ENCODE assay signal across 16 mouse cellular contexts in genomic region chr16:90687011-90687410, GRCm38 (mm10). TPM values are rescaled to one million over a fixed set of nuclear protein-coding genes. Genes with fewer than 3 reads are reported as not detected.
DNase-seq lines count a peak whose midpoint lies in the region; ATAC-seq and TF ChIP-seq lines count a peak whose summit lies in the region.
"Had no signal": no experiment of that assay in that cellular context is flagged by ENCODE, and none has a peak within 500 bp of the region (broad histone marks: within the 10 kb centered on the region; RNA-seq: fewer than 3 reads in every experiment).

No protein-coding gene starts in this region.

- H3K4me1 ChIP-seq in forebrain, embryonic 10.5 days = peaks cover 10% of the 10 kb centered on the region
- no peaks in the 10 kb centered on the region for H3K4me1 ChIP-seq in forebrain, embryonic 11.5 days (replicated peaks; ENCODE audit: control insufficient read depth, insufficient read depth, low read length)
- no peaks in the 10 kb centered on the region for H3K4me1 ChIP-seq in kidney, postnatal 0 days (replicated peaks; ENCODE audit: insufficient read depth, low read length)
- H3K4me1 ChIP-seq in brown adipose tissue, adult 24 weeks (ENCODE audit: control insufficient read depth, insufficient read depth, insufficient read length, low read length) = peaks cover 3% of the 10 kb centered on the region; the same call in 1 of the 2 replicates
- peaks cover 9% of the 10 kb centered on the region; the same call in 1 of the 2 replicates for H3K4me1 ChIP-seq in lung, postnatal 0 days (ENCODE audit: insufficient read depth, low read depth, low read length)
- no peaks in the 10 kb centered on the region for H3K4me1 ChIP-seq in midbrain, embryonic 14.5 days (ENCODE audit: control insufficient read depth, insufficient read depth, low read length)
- H3K4me1 ChIP-seq: neural tube, embryonic 12.5 days had no signal

- no peaks in the 10 kb centered on the region for H3K27me3 ChIP-seq in forebrain, embryonic 10.5 days (ENCODE audit: poor library complexity, severe bottlenecking)
- H3K27me3 ChIP-seq in forebrain, embryonic 11.5 days (ENCODE audit: control insufficient read depth, insufficient read depth, low read length) = no peaks in the 10 kb centered on the region
- no peaks in the 10 kb centered on the region for H3K27me3 ChIP-seq in kidney, postnatal 0 days (ENCODE audit: insufficient read depth, low read length)
- no peaks in the 10 kb centered on the region for H3K27me3 ChIP-seq in lung, postnatal 0 days (replicated peaks; ENCODE audit: insufficient read depth, low read length)
- no peaks in the 10 kb centered on the region for H3K27me3 ChIP-seq in midbrain, embryonic 14.5 days (ENCODE audit: control insufficient read depth, insufficient read depth, low read length)
- H3K27me3 ChIP-seq: neural tube, embryonic 12.5 days had no signal

- H3K4me2 ChIP-seq in forebrain, embryonic 11.5 days (ENCODE audit: low read depth, low read length, severe bottlenecking) = no peak overlapping the region
- H3K4me2 ChIP-seq in kidney, postnatal 0 days (ENCODE audit: low read length) = no peak overlapping the region
- H3K4me2 ChIP-seq in lung, postnatal 0 days (replicated peaks; ENCODE audit: low read depth, low read length) = no peak overlapping the region
- H3K4me2 ChIP-seq in midbrain, embryonic 14.5 days (ENCODE audit: low read length) = no peak overlapping the region
- H3K4me2 ChIP-seq: neural tube, embryonic 12.5 days had no signal

- WGBS in forebrain, embryonic 10.5 days = 64% methylated on average over 5 of the region's 5 CpGs
- 65% methylated on average over 5 of the region's 5 CpGs for WGBS in forebrain, embryonic 11.5 days
- WGBS in kidney, postnatal 0 days = 32% methylated on average over 5 of the region's 5 CpGs
- WGBS in lung, postnatal 0 days = 23% methylated on average over 5 of the region's 5 CpGs
- 70% methylated on average over 5 of the region's 5 CpGs for WGBS in midbrain, embryonic 14.5 days

- no peaks in the 10 kb centered on the region for H3K36me3 ChIP-seq in forebrain, embryonic 10.5 days (replicated peaks)
- no peaks in the 10 kb centered on the region for H3K36me3 ChIP-seq in forebrain, embryonic 11.5 days (ENCODE audit: control insufficient read depth, insufficient read depth, low read length)
- H3K36me3 ChIP-seq in kidney, postnatal 0 days (ENCODE audit: insufficient read depth, low read length) = no peaks in the 10 kb centered on the region
- H3K36me3 ChIP-seq in lung, postnatal 0 days (ENCODE audit: insufficient read depth, low read length) = no peaks in the 10 kb centered on the region
- H3K36me3 ChIP-seq in midbrain, embryonic 14.5 days (ENCODE audit: control insufficient read depth, insufficient read depth, low read length) = no peaks in the 10 kb centered on the region
- H3K36me3 ChIP-seq: neural tube, embryonic 12.5 days had no signal

- TF ChIP-seq EP300 in lung, postnatal 0 days (IDR thresholded peaks at IDR 0.05) = 0 out of 2 replicates have a peak, but pooled peaks have one; percentile 17

- 0 out of 2 replicates have a peak overlapping the region, but pooled peaks have one; percentile 48 for H3K27ac ChIP-seq in forebrain, embryonic 10.5 days
- H3K27ac ChIP-seq in forebrain, embryonic 11.5 days (ENCODE audit: low read depth, low read length) = no peak overlapping the region
- H3K27ac ChIP-seq in kidney, postnatal 0 days = no peak overlapping the region
- H3K27ac ChIP-seq in brown adipose tissue, adult 24 weeks (replicated peaks; ENCODE audit: low read depth, low read length) = peak overlapping the region; percentile 26; the same call in 1 of the 2 replicates
- H3K27ac ChIP-seq in lung, postnatal 0 days (ENCODE audit: low read length) = peak overlapping the region; percentile 62
- no peak overlapping the region for H3K27ac ChIP-seq in midbrain, embryonic 14.5 days (replicated peaks; ENCODE audit: low read depth, low read length)
- H3K27ac ChIP-seq: heart, adult 2 months; neural tube, embryonic 12.5 days had no signal

- DNase-seq in forebrain, embryonic 10.5 days (ENCODE audit: extremely low spot score, low spot score) = no peak
- DNase-seq in forebrain, embryonic 11.5 days (ENCODE audit: low spot score) = no peak
- DNase-seq in kidney, postnatal 0 days (ENCODE audit: low spot score) = peak; percentile 50
- no peak for DNase-seq in kidney, adult 18-20 months
- DNase-seq in lung, postnatal 0 days (ENCODE audit: low spot score) = peak; percentile 79
- DNase-seq in ovary, postnatal 14 days (ENCODE audit: low spot score) = no peak
- DNase-seq in midbrain, embryonic 14.5 days = no peak
- DNase-seq: cerebellum, postnatal 36 days; heart, adult 2 months; heart, postnatal 10 days; right cerebral cortex, postnatal 4 days; thymus, adult 18-20 months had no signal

- H3K9ac ChIP-seq in forebrain, embryonic 11.5 days (ENCODE audit: low read length) = no peak overlapping the region
- no peak overlapping the region for H3K9ac ChIP-seq in kidney, postnatal 0 days (ENCODE audit: low read depth, low read length)
- H3K9ac ChIP-seq in lung, postnatal 0 days (replicated peaks; ENCODE audit: low read depth) = no peak overlapping the region
- H3K9ac ChIP-seq in midbrain, embryonic 14.5 days (replicated peaks; ENCODE audit: low read length) = no peak overlapping the region
- H3K9ac ChIP-seq: neural tube, embryonic 12.5 days had no signal

- H3K9me3 ChIP-seq in forebrain, embryonic 10.5 days = no peaks in the 10 kb centered on the region
- H3K9me3 ChIP-seq in forebrain, embryonic 11.5 days (ENCODE audit: control insufficient read depth, low read length) = no peaks in the 10 kb centered on the region
- no peaks in the 10 kb centered on the region for H3K9me3 ChIP-seq in kidney, postnatal 0 days (replicated peaks; ENCODE audit: low read length)
- H3K9me3 ChIP-seq in lung, postnatal 0 days (ENCODE audit: low read length) = no peaks in the 10 kb centered on the region
- H3K9me3 ChIP-seq in midbrain, embryonic 14.5 days (ENCODE audit: control insufficient read depth, low read length) = no peaks in the 10 kb centered on the region
- H3K9me3 ChIP-seq: neural tube, embryonic 12.5 days had no signal

- ATAC-seq in forebrain, embryonic 11.5 days (replicated peaks; ENCODE audit: low FRiP score) = no peak
- no peak for ATAC-seq in kidney, postnatal 0 days (replicated peaks; ENCODE audit: low FRiP score, low read depth)
- ATAC-seq in lung, postnatal 0 days = peak; percentile 60
- no peak for ATAC-seq in midbrain, embryonic 14.5 days (ENCODE audit: low FRiP score, low TSS enrichment)
- ATAC-seq: activated CD4-positive, CD25-positive, alpha-beta regulatory T cell, adult 4 months; forebrain, embryonic 16.5 days had no signal

- TF ChIP-seq CTCF in kidney, postnatal 0 days (IDR thresholded peaks at IDR 0.05; ENCODE audit: low read depth) = peak; percentile 31; the same call in 1 of the 2 replicates
- TF ChIP-seq CTCF in lung, postnatal 0 days (IDR thresholded peaks at IDR 0.05) = peak; percentile 52

- no peak overlapping the region for H3K4me3 ChIP-seq in forebrain, embryonic 10.5 days
- no peak overlapping the region for H3K4me3 ChIP-seq in forebrain, embryonic 11.5 days (ENCODE audit: low read depth, low read length)
- H3K4me3 ChIP-seq in kidney, postnatal 0 days (replicated peaks; ENCODE audit: low read depth, low read length) = no peak overlapping the region
- no peak overlapping the region for H3K4me3 ChIP-seq in brown adipose tissue, adult 24 weeks (ENCODE audit: insufficient read depth, low read depth, low read length)
- no peak overlapping the region for H3K4me3 ChIP-seq in lung, postnatal 0 days (ENCODE audit: low read depth, low read length)
- H3K4me3 ChIP-seq in midbrain, embryonic 14.5 days (replicated peaks; ENCODE audit: low read depth, low read length) = no peak overlapping the region
- H3K4me3 ChIP-seq: heart, adult 2 months; neural tube, embryonic 12.5 days had no signal

RNA-seq across cellular contexts. Expression of gene Mis18a, which starts 40.2 kb away (rescaled TPM):
- 111 and 113 TPM in 2 replicates for polyA plus RNA-seq in forebrain, embryonic 10.5 days (2016; fragmentation: Nextera tagmentation; extraction: Ambion mirVana)
- polyA plus RNA-seq in forebrain, embryonic 11.5 days (2014; fragmentation: Nextera tagmentation; extraction: Ambion mirVana) = 92.9 and 102 TPM in 2 replicates
- 41.4 and 44.5 TPM in 2 replicates for polyA plus RNA-seq in kidney, postnatal 0 days (2015; fragmentation: Nextera tagmentation; extraction: Ambion mirVana)
- polyA plus RNA-seq in brown adipose tissue, adult 24 weeks (2012; ENCODE audit: insufficient read depth, insufficient read length, missing spikeins) = 3.1 and 4.1 TPM in 2 replicates
- 25.7 and 27.7 TPM in 2 replicates for polyA plus RNA-seq in lung, postnatal 0 days (2015; fragmentation: Nextera tagmentation; extraction: Ambion mirVana)
- 34.1 TPM in 2 replicates for polyA plus RNA-seq in midbrain, embryonic 14.5 days (2014; fragmentation: Nextera tagmentation; extraction: Ambion mirVana)

RNA-seq across cellular contexts. Expression of gene Mrap, which starts 51.0 kb away (rescaled TPM):
- 2.4 and 2.6 TPM in 2 replicates for polyA plus RNA-seq in forebrain, embryonic 10.5 days (2016; fragmentation: Nextera tagmentation; extraction: Ambion mirVana)
- polyA plus RNA-seq in forebrain, embryonic 11.5 days (2014; fragmentation: Nextera tagmentation; extraction: Ambion mirVana) = 0.25 and 0.43 TPM in 2 replicates
- polyA plus RNA-seq in kidney, postnatal 0 days (2015; fragmentation: Nextera tagmentation; extraction: Ambion mirVana) = 0.14 TPM in 1 of 2 replicates, not detected in the other
- polyA plus RNA-seq in brown adipose tissue, adult 24 weeks (2012; ENCODE audit: insufficient read depth, insufficient read length, missing spikeins) = 328 and 353 TPM in 2 replicates
- polyA plus RNA-seq in lung, postnatal 0 days (2015; fragmentation: Nextera tagmentation; extraction: Ambion mirVana) = 4.4 and 4.7 TPM in 2 replicates
- not detected in 2 replicates for polyA plus RNA-seq in midbrain, embryonic 14.5 days (2014; fragmentation: Nextera tagmentation; extraction: Ambion mirVana)
- polyA plus RNA-seq: activated CD4-positive, CD25-positive, alpha-beta regulatory T cell, adult 4 months; forebrain, embryonic 16.5 days; neural tube, embryonic 12.5 days had no signal

Comparison
In these comparisons a context has a peak if more than half of its experiments do, and no peak if none do; other contexts are left out.
1. DNase-seq: peak in kidney, postnatal 0 days (single experiment) and lung, postnatal 0 days (single experiment); none in forebrain, embryonic 10.5 days (single experiment), forebrain, embryonic 11.5 days (single experiment), kidney, adult 18-20 months (single experiment), ovary, postnatal 14 days (single experiment) and midbrain, embryonic 14.5 days (single experiment).
2. H3K27ac ChIP-seq: peak in forebrain, embryonic 10.5 days (single experiment), brown adipose tissue, adult 24 weeks (single experiment) and lung, postnatal 0 days (single experiment); none in forebrain, embryonic 11.5 days (single experiment), kidney, postnatal 0 days (single experiment) and midbrain, embryonic 14.5 days (single experiment).
3. RNA of gene Mrap, which starts 51.0 kb away (polyA plus RNA-seq): 328 to 353 TPM in brown adipose tissue, adult 24 weeks; 4.4 to 4.7 TPM in lung, postnatal 0 days, 2.4 to 2.6 TPM in forebrain, embryonic 10.5 days, 0.25 to 0.43 TPM in forebrain, embryonic 11.5 days, not detected in midbrain, embryonic 14.5 days and 0.14 TPM in kidney, postnatal 0 days; every median in the first group is over 10 times any median in the second.